Mouse (Mus musculus) left cerebral cortex, adult 2 months (tissue): ENCODE measurements at regions not wholly inside any gene's neighbourhood (a gene's known extent, or its start where the extent isn't known, plus 50 kb on each side); places are given as distances from the start of the nearest gene placed in this dataset.

Experiments used
- DNase-seq, 2 experiments: peaks; one replicate each; pipeline ENCODE4 v3.0.0; 2021 to 2022; ENCODE audit warnings: low spot score in 2 of 2, mixed read lengths in 1 of 2; ENCODE audit errors: extremely low spot score in 1 of 2
- H3K27ac ChIP-seq: fragments of 200-600 bp; 2 replicates; pipeline ENCODE4 v1.8.1; 2022
- H3K4me3 ChIP-seq: fragments of 200-600 bp; 2 replicates; pipeline ENCODE4 v1.8.1; 2022
- CTCF ChIP-seq: fragments of 200-600 bp; IDR thresholded peaks from 2 replicates; pipeline ENCODE4 v1.8.1; 2022; ENCODE audit warnings: antibody characterized with exemption, mild to moderate bottlenecking, moderate library complexity
- intact Hi-C: fragments of 180-260 bp; cut with DNase I; formaldehyde crosslinking; loops from one replicate; pipeline ENCODE4 v1.15.1; 2025

DNA sequence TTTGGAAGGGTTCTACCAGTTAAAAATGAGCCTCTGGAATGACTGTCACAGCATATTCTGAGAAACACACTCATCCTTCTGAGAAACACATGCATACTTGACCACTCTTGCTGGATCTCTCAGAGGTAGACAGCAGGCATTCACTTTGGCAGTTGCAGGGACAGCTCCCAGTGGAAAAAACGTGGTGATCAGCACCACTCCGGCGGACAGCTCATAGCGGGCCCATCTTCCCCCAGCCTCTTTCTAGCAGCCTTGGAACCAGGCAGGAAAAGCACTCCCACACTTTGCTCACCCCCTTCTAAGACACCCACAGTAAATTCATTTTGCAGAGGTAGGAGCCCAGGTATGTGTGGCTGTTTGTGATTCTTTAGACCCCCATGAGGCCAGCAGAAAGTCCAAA, 442.7 kb downstream of the Prss52 start:
- Histone ChIP-seq H3K27ac (no peak overlapping the region), H3K4me3 (no peak overlapping the region)
- TF ChIP-seq CTCF, result no peak
- DNase-seq, result no peak
- intact Hi-C loops, result no loop called here

DNA sequence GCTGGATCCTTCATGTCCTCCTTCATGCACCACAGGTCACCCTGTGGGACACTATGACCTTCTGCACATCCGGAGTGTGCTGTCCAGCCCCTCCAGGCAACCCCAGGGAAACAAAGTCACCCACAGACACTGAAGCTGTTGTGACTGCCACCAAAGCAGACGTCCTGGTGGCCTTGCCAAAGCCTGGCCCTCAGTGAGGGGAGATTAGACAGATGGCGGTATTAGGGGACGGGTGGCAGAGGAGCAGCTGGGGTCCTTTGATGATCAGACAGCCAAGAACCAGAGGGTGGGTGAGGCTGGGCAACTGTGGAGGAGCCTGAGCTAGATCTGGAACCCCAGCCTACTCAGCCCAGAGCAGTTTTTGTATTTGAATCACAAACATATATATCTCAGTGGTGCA, 448.9 kb downstream of the Prss52 start:
- intact Hi-C loops, result no loop called here
- H3K27ac ChIP-seq, result no peak overlapping the region
- TF ChIP-seq CTCF, result no peak
- H3K4me3 ChIP-seq, result no peak overlapping the region
- DNase-seq, result no peak

- no peak overlapping the region for H3K4me3 ChIP-seq
- intact Hi-C loops, result no loop called here
- DNase-seq, result no peak
- H3K27ac ChIP-seq, result no peak overlapping the region
- no peak for TF ChIP-seq CTCF
These were observed 452.0 kb downstream of the Prss52 start for GRCm38 (mm10) chr14:64556042-64556441.

GRCm38 (mm10) chr14:64557453-64557852, 453.4 kb downstream of the Prss52 start:
- H3K27ac ChIP-seq, result no peak overlapping the region
- no peak for DNase-seq
- H3K4me3 ChIP-seq, result no peak overlapping the region
- TF ChIP-seq CTCF, result no peak; the same call in 1 of the 2 replicates
- intact Hi-C loops, result no loop called here

DNA sequence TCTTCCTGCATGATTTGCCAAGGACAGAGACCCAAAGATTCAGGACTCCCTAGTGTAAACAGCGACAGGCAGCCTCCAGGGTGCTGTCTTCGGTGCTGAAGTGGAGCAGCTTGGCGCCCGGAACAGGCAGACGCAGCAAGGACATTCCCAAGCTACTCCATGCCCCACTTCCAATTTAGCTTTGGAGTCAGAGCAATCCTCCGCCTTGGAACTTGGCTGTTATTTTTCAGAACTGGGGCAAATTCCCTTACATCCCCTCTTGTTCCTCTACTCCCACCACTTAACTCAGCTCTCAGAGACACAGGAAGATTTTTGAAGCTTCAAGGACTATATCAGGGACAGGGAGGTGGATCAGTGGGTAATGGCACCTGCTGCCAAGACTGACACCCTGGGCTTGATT, 464.6 kb downstream of the Prss52 start:
- TF ChIP-seq CTCF, result no peak
- intact Hi-C loops, result loop anchor here (2.0 kb wide), 1 partner anchor 38 kb away; no protein-coding TSS in a partner anchor
- H3K27ac ChIP-seq, result peak overlapping the region; percentile 78
- no peak for DNase-seq
- no peak overlapping the region for H3K4me3 ChIP-seq

DNA sequence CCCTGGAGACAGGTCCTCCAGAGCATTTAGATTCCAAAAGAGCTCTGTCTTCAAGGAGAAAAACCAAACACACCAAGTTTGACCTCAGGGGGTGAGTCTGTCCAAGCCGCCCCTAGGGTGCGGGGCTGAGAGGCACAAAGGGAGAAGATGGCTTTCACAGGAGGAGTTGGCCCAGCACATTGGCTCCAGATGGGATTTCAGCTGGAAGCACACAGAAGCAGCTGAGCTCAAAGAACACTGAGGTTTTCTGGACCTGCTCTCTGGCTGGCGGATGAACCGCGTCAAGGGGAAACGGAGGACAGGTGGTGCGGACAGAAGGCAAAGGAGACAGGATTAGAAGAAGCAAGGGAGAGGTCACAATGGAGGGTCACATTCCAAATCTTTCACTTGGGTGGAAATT, 466.9 kb downstream of the Prss52 start:
- intact Hi-C loops, result no loop called here
- no peak for DNase-seq
- Histone ChIP-seq H3K27ac (peak overlapping the region; percentile 45; the same call in 1 of the 2 replicates), H3K4me3 (no peak overlapping the region)
- TF ChIP-seq CTCF, result no peak

DNA sequence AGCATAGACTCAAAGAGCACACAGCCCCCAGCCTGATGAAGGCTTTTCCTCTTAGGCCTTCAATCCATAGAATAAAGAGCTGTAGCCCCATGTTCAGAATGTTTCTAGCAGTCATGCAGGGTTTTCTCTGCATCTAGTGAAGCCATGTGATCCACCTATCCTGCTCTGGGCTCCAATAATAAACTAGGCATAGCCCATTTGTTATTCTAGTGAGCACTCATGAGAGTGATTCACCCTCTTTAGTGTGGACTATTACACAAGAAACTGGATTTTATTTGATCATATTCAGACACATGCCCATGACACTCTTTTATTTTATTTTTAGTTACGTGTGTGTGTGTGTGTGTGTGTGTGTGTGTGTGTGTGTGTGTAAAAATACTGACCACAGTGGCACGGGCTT, 468.7 kb downstream of the Prss52 start:
- peak overlapping the region; percentile 80 for H3K27ac ChIP-seq
- no peak for DNase-seq
- intact Hi-C loops, result loop anchor here (1.0 kb wide), 1 partner anchor 41 kb away; no protein-coding TSS in a partner anchor
- TF ChIP-seq CTCF, result no peak
- H3K4me3 ChIP-seq, result no peak overlapping the region

DNA sequence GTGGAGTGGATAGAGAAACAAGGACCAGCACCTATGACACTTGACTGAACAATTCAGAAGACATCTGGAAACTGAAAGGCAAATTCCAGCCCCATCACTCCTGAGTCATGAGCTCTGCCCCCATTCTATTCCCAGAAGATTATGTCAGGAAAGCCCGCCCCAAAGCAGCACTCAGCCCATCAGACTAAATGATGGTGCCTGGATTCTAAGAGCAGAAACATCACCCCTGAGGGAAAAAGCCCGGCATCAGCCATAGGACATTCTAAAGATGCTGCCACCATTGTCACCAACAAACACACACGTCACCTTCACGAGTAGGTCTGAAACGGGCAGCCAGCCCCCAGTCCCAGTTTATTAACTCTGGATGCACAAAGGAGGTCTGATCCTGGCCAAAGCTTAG, 469.7 kb downstream of the Prss52 start:
- Histone ChIP-seq H3K27ac (peak overlapping the region; percentile 99), H3K4me3 (peak overlapping the region; percentile 57)
- intact Hi-C loops, result no loop called here
- no peak for TF ChIP-seq CTCF
- DNase-seq, result peak in 1 of 2 experiments; percentile 58

GRCm38 (mm10) chr14:64574277-64574676, 470.2 kb downstream of the Prss52 start:
- H3K4me3 ChIP-seq, result peak overlapping the region; percentile 57
- peak in 1 of 2 experiments; percentile 52 for DNase-seq
- TF ChIP-seq CTCF, result no peak
- intact Hi-C loops, result no loop called here
- peak overlapping the region; percentile 99 for H3K27ac ChIP-seq

DNA sequence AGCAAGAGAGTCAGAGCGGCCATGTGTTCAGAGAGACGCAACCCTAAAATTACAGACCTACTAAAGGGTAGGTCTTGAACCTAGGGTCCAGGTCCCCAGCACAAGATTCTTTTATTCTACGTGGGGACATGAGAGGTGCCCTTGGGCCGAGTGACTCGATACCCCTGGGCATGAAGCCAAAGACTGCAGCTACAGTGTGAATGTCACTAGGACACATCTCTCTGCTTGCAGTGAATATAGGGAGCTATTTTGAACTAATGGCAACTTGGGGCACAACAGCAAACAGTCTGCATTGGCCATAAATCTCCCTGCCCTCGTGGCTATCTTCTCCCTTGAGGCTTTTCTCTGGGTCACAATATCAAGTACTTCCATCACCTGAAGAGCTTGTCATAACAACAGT, 470.7 kb downstream of the Prss52 start:
- no peak for TF ChIP-seq CTCF
- intact Hi-C loops, result no loop called here
- Histone ChIP-seq H3K27ac (peak overlapping the region; percentile 99), H3K4me3 (peak overlapping the region; percentile 57)
- DNase-seq, result no peak

GRCm38 (mm10) chr14:64575954-64576353, 471.9 kb downstream of the Prss52 start:
- no peak for DNase-seq
- Histone ChIP-seq H3K27ac (peak overlapping the region; percentile 99), H3K4me3 (peak overlapping the region; percentile 57)
- intact Hi-C loops, result no loop called here
- TF ChIP-seq CTCF, result no peak

DNA sequence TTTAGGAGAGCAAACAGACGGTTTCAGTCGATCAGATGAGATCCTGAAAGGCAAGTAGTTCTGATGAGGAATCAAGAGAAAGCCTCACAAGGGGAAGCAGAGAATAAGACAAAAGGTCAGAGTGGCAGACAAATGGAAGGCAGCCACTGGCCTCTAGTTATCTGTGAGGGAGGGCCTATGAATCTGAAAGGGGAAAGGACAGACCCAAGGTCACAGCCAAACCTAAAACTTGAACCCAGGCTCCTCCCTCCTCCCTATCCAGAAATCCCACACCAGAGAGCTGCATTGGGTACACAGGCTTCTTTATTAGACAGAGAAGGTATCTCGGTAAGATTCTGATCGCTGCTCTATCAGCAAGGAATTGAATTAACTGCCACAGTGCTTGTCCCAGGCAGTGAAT, 476.0 kb downstream of the Prss52 start:
- no peak for TF ChIP-seq CTCF
- no peak for DNase-seq
- H3K4me3 ChIP-seq, result no peak overlapping the region
- intact Hi-C loops, result no loop called here
- peak overlapping the region; percentile 93 for H3K27ac ChIP-seq

GRCm38 (mm10) chr14:64580862-64581261, 476.8 kb downstream of the Prss52 start:
- Histone ChIP-seq H3K4me3 (0 out of 2 replicates have a peak overlapping the region, but pooled peaks have one; percentile 16), H3K27ac (peak overlapping the region; percentile 93)
- intact Hi-C loops, result no loop called here
- TF ChIP-seq CTCF, result no peak; the same call in 1 of the 2 replicates
- no peak for DNase-seq
